Mouse (Mus musculus): ENCODE measurements around the gene Fgf8. TPM values are rescaled to one million over a fixed set of nuclear protein-coding genes. Genes with fewer than 3 reads are reported as not detected.

Gene Fgf8
- polyA plus RNA-seq, 2 experiments: 0.29 to 1.1 TPM

- ATAC-seq (ENCODE audit: low FRiP score, low read depth) (no peak), DNase-seq (ENCODE audit: low spot score) (no peak)
- H3K4me1 ChIP-seq (ENCODE audit: control insufficient read depth, insufficient read depth, low read length): no peaks in the 10 kb centered on the region
- no peak for TF ChIP-seq POLR2A (IDR thresholded peaks at IDR 0.05; ENCODE audit: borderline replicate concordance, extremely low read depth, insufficient read depth, insufficient read length)
- H3K9me3 ChIP-seq (ENCODE audit: control insufficient read depth, low read length): no peaks in the 10 kb centered on the region
- H3K9ac ChIP-seq (ENCODE audit: low read depth, low read length, severe bottlenecking): no peak overlapping the region
- H3K27ac ChIP-seq (replicated peaks; ENCODE audit: low read depth, low read length): no peak overlapping the region
- H3K4me3 ChIP-seq (replicated peaks; ENCODE audit: low read length): no peak overlapping the region
- 39% methylated on average over 6 of the region's 6 CpGs for WGBS
- H3K4me2 ChIP-seq (replicated peaks; ENCODE audit: low read depth, low read length, severe bottlenecking): no peak overlapping the region
- no peaks in the 10 kb centered on the region for H3K27me3 ChIP-seq (ENCODE audit: control insufficient read depth, insufficient read depth, low read length)
- no peaks in the 10 kb centered on the region for H3K36me3 ChIP-seq (ENCODE audit: control insufficient read depth, insufficient read depth, low read length)
Observed at GRCm38 (mm10) chr19:45696281-45696600, 46.5 kb downstream of the Fgf8 start.

- DNase-seq (ENCODE audit: low spot score): no peak
- ATAC-seq (ENCODE audit: low FRiP score, low read depth): no peak
- no peak for TF ChIP-seq POLR2A (IDR thresholded peaks at IDR 0.05; ENCODE audit: borderline replicate concordance, extremely low read depth, insufficient read depth, insufficient read length)
- 53% methylated on average over 25 of the region's 25 CpGs for WGBS
- Histone ChIP-seq H3K4me2 (replicated peaks; ENCODE audit: low read depth, low read length, severe bottlenecking) (no peak overlapping the region), H3K4me3 (replicated peaks; ENCODE audit: low read length) (no peak overlapping the region), H3K36me3 (ENCODE audit: control insufficient read depth, insufficient read depth, low read length) (no peaks in the 10 kb centered on the region), H3K9ac (ENCODE audit: low read depth, low read length, severe bottlenecking) (no peak overlapping the region), H3K9me3 (ENCODE audit: control insufficient read depth, low read length) (no peaks in the 10 kb centered on the region), H3K4me1 (ENCODE audit: control insufficient read depth, insufficient read depth, low read length) (no peaks in the 10 kb centered on the region), H3K27me3 (ENCODE audit: control insufficient read depth, insufficient read depth, low read length) (no peaks in the 10 kb centered on the region), H3K27ac (replicated peaks; ENCODE audit: low read depth, low read length) (no peak overlapping the region)
Observed at GRCm38 (mm10) chr19:45695496-45696280, 47.0 kb downstream of the Fgf8 start.

- Histone ChIP-seq H3K4me2 (replicated peaks; ENCODE audit: low read depth, low read length, severe bottlenecking) (no peak overlapping the region), H3K27ac (replicated peaks; ENCODE audit: low read depth, low read length) (no peak overlapping the region), H3K4me3 (replicated peaks; ENCODE audit: low read length) (no peak overlapping the region), H3K9me3 (ENCODE audit: control insufficient read depth, low read length) (no peaks in the 10 kb centered on the region), H3K36me3 (ENCODE audit: control insufficient read depth, insufficient read depth, low read length) (no peaks in the 10 kb centered on the region), H3K9ac (ENCODE audit: low read depth, low read length, severe bottlenecking) (no peak overlapping the region), H3K4me1 (ENCODE audit: control insufficient read depth, insufficient read depth, low read length) (no peaks in the 10 kb centered on the region), H3K27me3 (ENCODE audit: control insufficient read depth, insufficient read depth, low read length) (no peaks in the 10 kb centered on the region)
- DNase-seq (ENCODE audit: low spot score): no peak
- no peak for ATAC-seq (ENCODE audit: low FRiP score, low read depth)
- 28% methylated on average over 2 of the region's 3 CpGs for WGBS
- no peak for TF ChIP-seq POLR2A (IDR thresholded peaks at IDR 0.05; ENCODE audit: borderline replicate concordance, extremely low read depth, insufficient read depth, insufficient read length)
Observed at GRCm38 (mm10) chr19:45694056-45694455, 48.7 kb downstream of the Fgf8 start.

GRCm38 (mm10) chr19:45692211-45692610, 50.5 kb downstream of the Fgf8 start:
- Histone ChIP-seq H3K27me3 (ENCODE audit: control insufficient read depth, insufficient read depth, low read length) (no peaks in the 10 kb centered on the region), H3K4me1 (ENCODE audit: control insufficient read depth, insufficient read depth, low read length) (no peaks in the 10 kb centered on the region), H3K9ac (ENCODE audit: low read depth, low read length, severe bottlenecking) (no peak overlapping the region), H3K36me3 (ENCODE audit: control insufficient read depth, insufficient read depth, low read length) (no peaks in the 10 kb centered on the region), H3K4me3 (replicated peaks; ENCODE audit: low read length) (no peak overlapping the region), H3K4me2 (replicated peaks; ENCODE audit: low read depth, low read length, severe bottlenecking) (no peak overlapping the region), H3K27ac (replicated peaks; ENCODE audit: low read depth, low read length) (no peak overlapping the region), H3K9me3 (ENCODE audit: control insufficient read depth, low read length) (no peaks in the 10 kb centered on the region)
- 92% methylated on average over 8 of the region's 8 CpGs for WGBS
- no peak for TF ChIP-seq POLR2A (IDR thresholded peaks at IDR 0.05; ENCODE audit: borderline replicate concordance, extremely low read depth, insufficient read depth, insufficient read length)
- no peak for ATAC-seq (ENCODE audit: low FRiP score, low read depth)
- no peak for DNase-seq (ENCODE audit: low spot score)

GRCm38 (mm10) chr19:45691001-45691535, 51.6 kb downstream of the Fgf8 start:
- no peak for DNase-seq (ENCODE audit: low spot score)
- Histone ChIP-seq H3K27me3 (ENCODE audit: control insufficient read depth, insufficient read depth, low read length) (no peaks in the 10 kb centered on the region), H3K4me1 (ENCODE audit: control insufficient read depth, insufficient read depth, low read length) (no peaks in the 10 kb centered on the region), H3K4me2 (replicated peaks; ENCODE audit: low read depth, low read length, severe bottlenecking) (no peak overlapping the region), H3K27ac (replicated peaks; ENCODE audit: low read depth, low read length) (no peak overlapping the region), H3K9ac (ENCODE audit: low read depth, low read length, severe bottlenecking) (no peak overlapping the region), H3K4me3 (replicated peaks; ENCODE audit: low read length) (no peak overlapping the region), H3K36me3 (ENCODE audit: control insufficient read depth, insufficient read depth, low read length) (no peaks in the 10 kb centered on the region), H3K9me3 (ENCODE audit: control insufficient read depth, low read length) (no peaks in the 10 kb centered on the region)
- no peak for TF ChIP-seq POLR2A (IDR thresholded peaks at IDR 0.05; ENCODE audit: borderline replicate concordance, extremely low read depth, insufficient read depth, insufficient read length)
- ATAC-seq (ENCODE audit: low FRiP score, low read depth): no peak
- WGBS: 44% methylated on average over 8 of the region's 8 CpGs
